ENCODE assay signal across 18 mouse cellular contexts in genomic region chr7:16173146-16173545, GRCm38 (mm10). TPM values are rescaled to one million over a fixed set of nuclear protein-coding genes. Genes with fewer than 3 reads are reported as not detected.
DNase-seq lines count a peak whose midpoint lies in the region; ATAC-seq and TF ChIP-seq lines count a peak whose summit lies in the region.
"Had no signal": no experiment of that assay in that cellular context is flagged by ENCODE, and none has a peak within 500 bp of the region (broad histone marks: within the 10 kb centered on the region; RNA-seq: fewer than 3 reads in every experiment).

No protein-coding gene starts in this region.

- H3K9me3 ChIP-seq in kidney, postnatal 0 days (replicated peaks; ENCODE audit: low read length) = no peaks in the 10 kb centered on the region
- H3K9me3 ChIP-seq in embryonic facial prominence, embryonic 10.5 days = 0 out of 2 replicates have a peak, but pooled peaks cover 4% of the 10 kb centered on the region
- H3K9me3 ChIP-seq in hindbrain, embryonic 15.5 days = no peaks in the 10 kb centered on the region
- H3K9me3 ChIP-seq in neural tube, embryonic 12.5 days = no peaks in the 10 kb centered on the region
- H3K9me3 ChIP-seq: stomach, embryonic 15.5 days had no signal

- no peak overlapping the region for H3K9ac ChIP-seq in kidney, postnatal 0 days (ENCODE audit: low read depth, low read length)
- no peak overlapping the region for H3K9ac ChIP-seq in hindbrain, embryonic 15.5 days
- peak overlapping the region; percentile 85; the same call in 1 of the 2 replicates for H3K9ac ChIP-seq in neural tube, embryonic 12.5 days
- H3K9ac ChIP-seq: stomach, embryonic 15.5 days had no signal

- 9% methylated on average over 5 of the region's 5 CpGs for WGBS in kidney, postnatal 0 days
- WGBS in embryonic facial prominence, embryonic 10.5 days = 52% methylated on average over 5 of the region's 5 CpGs
- WGBS in hindbrain, embryonic 15.5 days = 25% methylated on average over 5 of the region's 5 CpGs
- WGBS in neural tube, embryonic 12.5 days = 0% methylated on average over 5 of the region's 5 CpGs

- H3K27me3 ChIP-seq in kidney, postnatal 0 days (ENCODE audit: insufficient read depth, low read length) = no peaks in the 10 kb centered on the region
- H3K27me3 ChIP-seq in embryonic facial prominence, embryonic 10.5 days (replicated peaks; ENCODE audit: low read depth, poor library complexity, severe bottlenecking) = no peaks in the 10 kb centered on the region
- H3K27me3 ChIP-seq in hindbrain, embryonic 15.5 days = no peaks in the 10 kb centered on the region
- H3K27me3 ChIP-seq in neural tube, embryonic 12.5 days (replicated peaks) = no peaks in the 10 kb centered on the region
- H3K27me3 ChIP-seq: stomach, embryonic 15.5 days had no signal

- no peak overlapping the region for H3K4me2 ChIP-seq in kidney, postnatal 0 days (ENCODE audit: low read length)
- H3K4me2 ChIP-seq in hindbrain, embryonic 15.5 days = peak overlapping the region; percentile 82
- H3K4me2 ChIP-seq in neural tube, embryonic 12.5 days (replicated peaks) = peak overlapping the region; percentile 77
- H3K4me2 ChIP-seq: stomach, embryonic 15.5 days had no signal

- H3K4me3 ChIP-seq in kidney, postnatal 0 days (replicated peaks; ENCODE audit: low read depth, low read length) = no peak overlapping the region
- peak overlapping the region; percentile 78 for H3K4me3 ChIP-seq in embryonic facial prominence, embryonic 10.5 days
- H3K4me3 ChIP-seq in hindbrain, embryonic 15.5 days = no peak overlapping the region
- no peak overlapping the region for H3K4me3 ChIP-seq in neural tube, embryonic 12.5 days
- H3K4me3 ChIP-seq: erythroblast, embryonic 14.5 days; stomach, embryonic 15.5 days had no signal

- H3K4me1 ChIP-seq in kidney, postnatal 0 days (replicated peaks; ENCODE audit: insufficient read depth, low read length) = 0 out of 2 replicates have a peak, but pooled peaks cover 3% of the 10 kb centered on the region
- peaks cover 48% of the 10 kb centered on the region for H3K4me1 ChIP-seq in embryonic facial prominence, embryonic 10.5 days
- H3K4me1 ChIP-seq in hindbrain, embryonic 15.5 days (replicated peaks) = peaks cover 42% of the 10 kb centered on the region
- peaks cover 53% of the 10 kb centered on the region for H3K4me1 ChIP-seq in neural tube, embryonic 12.5 days

- H3K27ac ChIP-seq in kidney, postnatal 0 days = no peak overlapping the region
- H3K27ac ChIP-seq in embryonic facial prominence, embryonic 10.5 days (replicated peaks) = peak overlapping the region; percentile 87
- H3K27ac ChIP-seq in hindbrain, embryonic 15.5 days (replicated peaks) = peak overlapping the region; percentile 69
- peak overlapping the region; percentile 92 for H3K27ac ChIP-seq in neural tube, embryonic 12.5 days
- H3K27ac ChIP-seq: stomach, embryonic 15.5 days had no signal

- peak; percentile 76 for DNase-seq in kidney, postnatal 0 days (ENCODE audit: low spot score)
- DNase-seq in kidney, postnatal 36 days = no peak
- no peak for DNase-seq in embryonic facial prominence, embryonic 10.5 days (ENCODE audit: low spot score)
- no peak for DNase-seq in gastrocnemius, adult 8-10 months (ENCODE audit: low spot score in 2 of 2)
- no peak for DNase-seq in lung, postnatal 4 days
- DNase-seq: adrenal gland, postnatal 14 days; cerebellum, adult 8-10 months; kidney, adult 9 months; layer of hippocampus, adult 9-11 months; spleen, adult 18-20 months; thymus, postnatal 25 days had no signal

- no peak for ATAC-seq in kidney, postnatal 0 days (replicated peaks; ENCODE audit: low FRiP score, low read depth)
- ATAC-seq in hindbrain, embryonic 15.5 days (ENCODE audit: low FRiP score, low read depth) = no peak
- peak; percentile 1 for ATAC-seq in neural tube, embryonic 12.5 days (ENCODE audit: low FRiP score, low read depth)

- TF ChIP-seq CTCF in kidney, postnatal 0 days (IDR thresholded peaks at IDR 0.05; ENCODE audit: low read depth) = no peak

- no peaks in the 10 kb centered on the region for H3K36me3 ChIP-seq in kidney, postnatal 0 days (ENCODE audit: insufficient read depth, low read length)
- peaks cover 4% of the 10 kb centered on the region; the same call in 1 of the 2 replicates for H3K36me3 ChIP-seq in embryonic facial prominence, embryonic 10.5 days (replicated peaks)
- peaks cover 7% of the 10 kb centered on the region; the same call in 1 of the 2 replicates for H3K36me3 ChIP-seq in hindbrain, embryonic 15.5 days
- H3K36me3 ChIP-seq in neural tube, embryonic 12.5 days = peaks cover 10% of the 10 kb centered on the region
- H3K36me3 ChIP-seq: stomach, embryonic 15.5 days had no signal

RNA-seq across cellular contexts. Expression of gene Meis3, which starts 1.7 kb away (rescaled TPM):
- polyA plus RNA-seq in kidney, postnatal 0 days (2015; fragmentation: Nextera tagmentation; extraction: Ambion mirVana) = 12.9 and 16.7 TPM in 2 replicates
- polyA plus RNA-seq in embryonic facial prominence, embryonic 10.5 days (2016; fragmentation: Nextera tagmentation; extraction: Ambion mirVana) = 55.5 and 67.7 TPM in 2 replicates
- polyA plus RNA-seq in hindbrain, embryonic 15.5 days (2015; fragmentation: Nextera tagmentation; extraction: Ambion mirVana) = 120 and 134 TPM in 2 replicates
- polyA plus RNA-seq in neural tube, embryonic 12.5 days (2016; fragmentation: Nextera tagmentation; extraction: Ambion mirVana) = 194 and 205 TPM in 2 replicates
- 1 to 10 TPM in 2 of 4 experiments, under 1 TPM in 2; 0.58 to 1.5 (median 0.86) TPM for total RNA-seq in gastrocnemius, adult 8-10 months (2022)

RNA-seq across cellular contexts. Expression of gene Slc8a2, which starts 43.5 kb away (rescaled TPM):
- 0.06 and 0.07 TPM in 2 replicates for polyA plus RNA-seq in kidney, postnatal 0 days (2015; fragmentation: Nextera tagmentation; extraction: Ambion mirVana)
- polyA plus RNA-seq in embryonic facial prominence, embryonic 10.5 days (2016; fragmentation: Nextera tagmentation; extraction: Ambion mirVana) = 0.16 and 0.20 TPM in 2 replicates
- 1.1 TPM in 2 replicates for polyA plus RNA-seq in hindbrain, embryonic 15.5 days (2015; fragmentation: Nextera tagmentation; extraction: Ambion mirVana)
- polyA plus RNA-seq in neural tube, embryonic 12.5 days (2016; fragmentation: Nextera tagmentation; extraction: Ambion mirVana) = 1.2 and 1.8 TPM in 2 replicates
- under 1 TPM; 0.07 to 0.19 (median 0.13) TPM for total RNA-seq in gastrocnemius, adult 8-10 months (2022)
- total RNA-seq: liver, adult 2 months; megakaryocyte, adult 5-6 weeks; neutrophil, adult 5-6 weeks had no signal
- polyA plus RNA-seq: erythroblast, embryonic 14.5 days had no signal

RNA-seq across cellular contexts. Expression of gene Dhx34, which starts 48.7 kb away (rescaled TPM):
- polyA plus RNA-seq in kidney, postnatal 0 days (2015; fragmentation: Nextera tagmentation; extraction: Ambion mirVana) = 11.6 and 12.1 TPM in 2 replicates
- polyA plus RNA-seq in embryonic facial prominence, embryonic 10.5 days (2016; fragmentation: Nextera tagmentation; extraction: Ambion mirVana) = 19.0 and 20.1 TPM in 2 replicates
- 10.9 and 11.1 TPM in 2 replicates for polyA plus RNA-seq in hindbrain, embryonic 15.5 days (2015; fragmentation: Nextera tagmentation; extraction: Ambion mirVana)
- polyA plus RNA-seq in neural tube, embryonic 12.5 days (2016; fragmentation: Nextera tagmentation; extraction: Ambion mirVana) = 14.9 and 16.5 TPM in 2 replicates
- 1 to 10 TPM; 2.5 to 5.2 (median 4.0) TPM for total RNA-seq in gastrocnemius, adult 8-10 months (2022)

RNA-seq across cellular contexts. Expression of gene Kptn, which starts 53.5 kb away (rescaled TPM):
- 21.0 and 24.8 TPM in 2 replicates for polyA plus RNA-seq in kidney, postnatal 0 days (2015; fragmentation: Nextera tagmentation; extraction: Ambion mirVana)
- 25.8 and 26.7 TPM in 2 replicates for polyA plus RNA-seq in embryonic facial prominence, embryonic 10.5 days (2016; fragmentation: Nextera tagmentation; extraction: Ambion mirVana)
- 45.3 and 53.5 TPM in 2 replicates for polyA plus RNA-seq in hindbrain, embryonic 15.5 days (2015; fragmentation: Nextera tagmentation; extraction: Ambion mirVana)
- 29.6 and 32.9 TPM in 2 replicates for polyA plus RNA-seq in neural tube, embryonic 12.5 days (2016; fragmentation: Nextera tagmentation; extraction: Ambion mirVana)
- total RNA-seq in gastrocnemius, adult 8-10 months (2022) = 10 to 100 TPM; 10.7 to 13.4 (median 11.9) TPM
